Mouse (Mus musculus) heart, postnatal 0 days (tissue): ENCODE data around the gene Togaram2. TPM values are rescaled to one million over a fixed set of nuclear protein-coding genes. Genes with fewer than 3 reads are reported as not detected.
A peak's percentile ranks its signal among the peaks of the same experiment; 100 is the strongest.

Experiments used
- ATAC-seq: fragments of 200-750 bp; cut with Nextera tagmentation; 2 replicates; pipeline ENCODE4 v1.8.0; 2017; ENCODE audit warnings: low read depth, moderate number of reproducible peaks, moderate library complexity; ENCODE audit not compliant: insufficient read depth
- DNase-seq: peaks from one replicate; pipeline ENCODE4 v3.0.0-alpha.2; 2016; ENCODE audit warnings: low spot score
- H3K27ac ChIP-seq: fragments of 300-500 bp; sonication (generic); 2 replicates; pipeline ENCODE4 v1.5.1; 2014; ENCODE audit warnings: low read depth, mild to moderate bottlenecking
- H3K27me3 ChIP-seq: fragments of 300-500 bp; sonication (generic); 2 replicates; pipeline ENCODE4 v1.6.1; 2014; ENCODE audit warnings: low read length, mixed read lengths; ENCODE audit not compliant: control insufficient read depth, insufficient read depth
- H3K36me3 ChIP-seq: fragments of 300-500 bp; sonication (generic); replicated peaks from 2 replicates; pipeline ENCODE4 v1.6.1; 2014; ENCODE audit warnings: low read length, mixed read lengths; ENCODE audit not compliant: control insufficient read depth, insufficient read depth
- H3K4me1 ChIP-seq: fragments of 300-500 bp; sonication (generic); 2 replicates; pipeline ENCODE4 v1.6.1; 2014; ENCODE audit warnings: antibody characterized with exemption; ENCODE audit not compliant: control insufficient read depth, insufficient read depth
- H3K4me2 ChIP-seq: fragments of 300-500 bp; sonication (generic); 2 replicates; pipeline ENCODE4 v1.6.1; 2014; ENCODE audit warnings: low read depth, mild to moderate bottlenecking, low read length, moderate library complexity
- H3K4me3 ChIP-seq: fragments of 300-500 bp; sonication (generic); 2 replicates; pipeline ENCODE4 v1.5.1; 2014; ENCODE audit warnings: low read depth, low read length
- H3K9ac ChIP-seq: fragments of 300-500 bp; sonication (generic); replicated peaks from 2 replicates; pipeline ENCODE4 v1.6.1; 2014; ENCODE audit warnings: low read depth, low read length, mixed read lengths
- H3K9me3 ChIP-seq: fragments of 300-500 bp; sonication (generic); replicated peaks from 2 replicates; pipeline ENCODE4 v1.6.1; 2016; ENCODE audit warnings: low read length; ENCODE audit not compliant: control insufficient read depth
- CTCF ChIP-seq: IDR thresholded peaks from 2 replicates; pipeline ENCODE4 v1.5.1; 2016; ENCODE audit warnings: antibody characterized with exemption, control low read depth, low read depth
- EP300 ChIP-seq: IDR thresholded peaks from 2 replicates; pipeline ENCODE4 v1.6.1; 2016; ENCODE audit warnings: antibody characterized with exemption, low read depth
- WGBS: fragments of 180-500 bp; shearing (Covaris S2); extraction: QIAGEN DNeasy Blood & Tissue Kit; methylation state at CpG from one replicate; pipeline ENCODE4 v1.1.7; 2014; 5-methylcytosine and 5-hydroxymethylcytosine counted together
- polyA plus RNA-seq: library from polyadenylated mRNA; unstranded; fragments of >200 nt; fragmentation: Nextera tagmentation; extraction: Ambion mirVana; gene quantifications from 2 replicates; pipeline ENCODE4 v1.2.1, GENCODE M21; 2015
- total RNA-seq: library from RNA; depleted of rRNA; stranded (reverse); fragments of >200 nt; gene quantifications from 2 replicates; pipeline ENCODE4 v1.2.3, GENCODE M21; 2014; ENCODE audit warnings: low replicate concordance

Gene Togaram2
- total and polyA plus RNA-seq, 2 experiments from 2014 or later, result 0.46 to 1.1 TPM

DNA sequence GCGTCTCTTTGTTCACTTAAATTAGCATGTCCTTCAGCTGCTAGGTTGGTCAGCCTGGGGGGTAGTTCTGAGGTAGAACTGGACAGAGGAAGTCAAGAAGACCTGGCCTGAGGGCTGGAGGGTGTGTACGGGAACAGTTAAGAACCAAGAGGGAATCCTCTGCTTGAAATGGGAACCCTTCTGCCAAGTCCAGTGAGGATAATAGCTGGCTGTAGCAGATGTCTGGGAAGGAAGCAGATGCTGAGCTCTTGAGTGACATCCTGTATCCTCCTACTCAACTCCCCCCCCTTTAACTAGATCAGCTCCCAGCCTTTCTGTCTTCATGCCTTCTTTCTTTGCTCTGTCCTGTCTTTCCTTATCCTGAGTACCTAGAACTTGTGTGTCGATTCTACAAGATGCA is 42.0 kb downstream of the Togaram2 start:
- Histone ChIP-seq H3K27ac (no peak overlapping the region), H3K4me3 (no peak overlapping the region), H3K9ac (no peak overlapping the region), H3K9me3 (no peaks in the 10 kb centered on the region), H3K4me2 (no peak overlapping the region), H3K27me3 (no peaks in the 10 kb centered on the region), H3K4me1 (peaks cover 22% of the 10 kb centered on the region; the same call in 1 of the 2 replicates), H3K36me3 (no peaks in the 10 kb centered on the region)
- TF ChIP-seq EP300 (no peak), CTCF (no peak)
- DNase-seq (no peak), ATAC-seq (no peak)
- whole genome bisulfite sequencing, result 71% methylated on average over 3 of the region's 3 CpGs

DNA sequence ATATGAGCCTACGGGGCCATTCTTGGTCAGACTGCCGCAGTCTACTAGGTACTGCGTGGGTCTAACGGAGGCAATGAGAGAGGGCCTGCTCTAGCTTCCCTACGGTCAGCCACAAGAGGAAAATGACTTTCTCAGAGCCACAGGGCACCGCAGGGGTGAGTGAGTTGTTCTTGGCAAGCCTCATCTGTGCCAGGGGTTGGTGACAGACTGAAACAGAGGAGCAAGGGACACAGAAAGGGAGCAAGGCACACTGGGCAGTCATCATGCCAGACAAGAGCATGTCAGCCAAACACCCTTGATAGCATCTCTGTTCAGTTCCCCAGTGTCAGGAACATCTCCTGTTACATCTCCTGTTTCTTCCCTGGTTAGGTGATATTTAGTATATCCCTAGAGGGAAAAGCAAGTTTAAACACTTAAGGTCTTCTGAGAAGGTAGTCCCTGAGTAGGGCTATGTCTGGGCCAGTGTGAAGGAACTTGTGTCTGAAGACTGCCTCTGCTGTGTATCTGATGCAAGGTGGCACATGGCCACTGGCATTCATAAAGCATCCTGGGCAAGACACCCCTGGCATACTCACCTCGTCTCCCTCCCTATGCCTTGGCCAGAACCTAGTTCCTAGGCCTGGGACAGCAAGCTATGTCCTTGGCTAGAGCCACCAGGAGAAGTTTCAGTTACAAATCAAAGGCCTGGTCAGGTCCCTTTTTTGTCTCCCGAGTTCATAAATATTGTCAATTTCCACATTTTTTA is 45.0 kb downstream of the Togaram2 start:
- Histone ChIP-seq H3K4me2 (no peak overlapping the region), H3K9ac (no peak overlapping the region), H3K4me1 (peaks cover 19% of the 10 kb centered on the region), H3K4me3 (no peak overlapping the region), H3K27me3 (no peaks in the 10 kb centered on the region), H3K27ac (no peak overlapping the region), H3K9me3 (no peaks in the 10 kb centered on the region), H3K36me3 (no peaks in the 10 kb centered on the region)
- TF ChIP-seq EP300, result no peak
- no peak for TF ChIP-seq CTCF
- ATAC-seq, result no peak
- WGBS, result 90% methylated on average over 8 of the region's 8 CpGs
- no peak for DNase-seq

DNA sequence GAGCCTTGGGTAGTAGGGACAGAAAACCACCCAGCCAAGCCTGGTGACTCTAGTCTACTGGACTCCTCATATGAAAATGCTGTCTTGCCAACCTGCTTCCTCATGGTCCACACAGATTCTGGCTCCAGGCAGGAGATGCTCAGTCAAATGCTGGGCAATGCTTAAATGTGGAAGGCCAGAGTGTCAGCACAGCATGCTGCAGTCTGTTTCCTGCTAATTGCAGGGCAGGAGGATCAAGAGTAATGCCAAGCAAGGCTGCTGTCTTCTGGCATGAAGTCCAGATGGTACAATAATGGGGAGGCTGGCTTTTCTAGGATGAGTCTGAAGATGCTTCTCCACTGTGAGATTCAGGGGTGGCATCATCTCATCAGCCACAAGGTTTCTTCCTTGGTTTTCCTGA is 47.4 kb downstream of the Togaram2 start:
- H3K27me3 ChIP-seq, result no peaks in the 10 kb centered on the region
- TF ChIP-seq CTCF (no peak), EP300 (no peak)
- peaks cover 18% of the 10 kb centered on the region for H3K4me1 ChIP-seq
- no peak overlapping the region for H3K4me2 ChIP-seq
- no peaks in the 10 kb centered on the region for H3K9me3 ChIP-seq
- H3K36me3 ChIP-seq, result no peaks in the 10 kb centered on the region
- H3K4me3 ChIP-seq, result no peak overlapping the region
- H3K9ac ChIP-seq, result peak overlapping the region; percentile 45; the same call in 1 of the 2 replicates
- H3K27ac ChIP-seq, result peak overlapping the region; percentile 94
- DNase-seq (no peak), ATAC-seq (no peak; the same call in 1 of the 2 replicates)

DNA sequence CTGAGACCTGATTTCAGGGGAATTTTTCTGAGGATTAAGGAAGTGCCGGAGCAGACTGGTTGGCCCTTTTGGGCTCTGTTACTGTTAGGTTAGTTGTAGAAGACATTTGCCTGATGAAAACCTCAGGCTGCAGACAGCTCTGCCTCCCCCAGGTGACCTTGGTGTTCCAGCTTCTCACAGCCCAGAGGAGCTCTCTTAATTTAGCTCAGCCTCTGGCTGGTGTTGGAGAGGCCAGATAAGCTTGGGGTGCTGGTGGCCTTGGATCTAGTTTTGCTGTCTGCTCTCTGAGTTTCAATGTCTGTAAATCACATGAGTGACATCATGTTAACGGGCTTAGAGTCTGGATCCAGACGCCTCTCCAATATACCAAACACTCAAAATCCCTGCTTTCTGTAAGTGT is 48.0 kb downstream of the Togaram2 start:
- ATAC-seq (peak; percentile 94), DNase-seq (peak; percentile 81)
- no peak overlapping the region for H3K4me3 ChIP-seq
- 15% methylated on average over 3 of the region's 3 CpGs for WGBS
- H3K9me3 ChIP-seq, result no peaks in the 10 kb centered on the region
- no peak overlapping the region for H3K9ac ChIP-seq
- peaks cover 18% of the 10 kb centered on the region for H3K4me1 ChIP-seq
- no peaks in the 10 kb centered on the region for H3K36me3 ChIP-seq
- H3K4me2 ChIP-seq, result no peak overlapping the region
- no peaks in the 10 kb centered on the region for H3K27me3 ChIP-seq
- peak overlapping the region; percentile 94 for H3K27ac ChIP-seq
- TF ChIP-seq EP300, result 0 out of 2 replicates have a peak, but pooled peaks have one; percentile 34
- no peak; the same call in 1 of the 2 replicates for TF ChIP-seq CTCF

DNA sequence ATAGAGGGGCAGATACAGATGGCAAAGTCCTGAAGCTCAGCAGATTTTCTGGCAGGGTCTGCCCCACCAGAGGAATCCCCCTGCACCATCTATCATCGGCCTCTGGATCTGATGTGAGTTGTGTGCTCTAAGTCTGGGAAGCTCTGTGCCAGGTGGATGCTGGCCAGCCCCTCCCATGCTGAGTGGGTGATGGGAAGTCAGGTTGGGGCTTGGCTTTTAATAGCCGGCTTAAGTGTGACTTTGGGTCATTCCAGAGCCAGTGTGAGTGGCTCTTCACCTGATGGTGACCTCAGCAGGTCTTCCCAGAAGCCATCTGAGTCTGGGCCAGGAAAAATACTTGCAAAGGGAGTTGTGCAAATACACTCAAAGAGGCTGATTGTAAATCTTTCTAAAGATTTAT is 57.6 kb downstream of the Togaram2 start:
- Histone ChIP-seq H3K4me3 (no peak overlapping the region), H3K4me2 (no peak overlapping the region), H3K36me3 (no peaks in the 10 kb centered on the region), H3K4me1 (peaks cover 16% of the 10 kb centered on the region; the same call in 1 of the 2 replicates), H3K9ac (no peak overlapping the region), H3K27me3 (no peaks in the 10 kb centered on the region), H3K27ac (peak overlapping the region; percentile 46), H3K9me3 (no peaks in the 10 kb centered on the region)
- 33% methylated on average over 2 of the region's 2 CpGs for WGBS
- no peak for TF ChIP-seq CTCF
- DNase-seq, result peak; percentile 53
- peak; percentile 75 for ATAC-seq

DNA sequence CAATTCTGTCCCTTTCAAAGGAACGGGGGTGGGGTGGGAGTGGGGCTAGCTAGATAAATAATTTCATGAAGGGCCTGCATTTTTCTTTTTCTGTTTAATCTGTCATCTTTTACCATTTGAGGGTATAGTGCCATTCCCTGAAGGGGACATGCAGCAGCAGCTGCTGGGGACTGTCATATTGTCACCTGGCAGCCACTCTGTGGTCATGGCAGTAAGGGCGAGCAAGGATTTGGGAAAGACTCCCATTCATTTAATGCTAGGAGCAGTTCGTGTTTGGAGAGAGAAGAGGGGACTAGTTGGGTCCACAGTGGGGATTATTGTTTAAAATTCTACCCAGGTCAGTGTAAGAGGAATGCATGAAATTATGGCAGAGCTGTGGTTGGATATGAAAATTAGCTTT is 63.4 kb downstream of the Togaram2 start:
- no peaks in the 10 kb centered on the region for H3K27me3 ChIP-seq
- TF ChIP-seq EP300 (no peak), CTCF (no peak)
- 0 out of 2 replicates have a peak, but pooled peaks cover 4% of the 10 kb centered on the region for H3K4me1 ChIP-seq
- WGBS, result 50% methylated on average over 3 of the region's 3 CpGs
- no peaks in the 10 kb centered on the region for H3K9me3 ChIP-seq
- no peak overlapping the region for H3K4me3 ChIP-seq
- ATAC-seq, result no peak
- no peaks in the 10 kb centered on the region for H3K36me3 ChIP-seq
- no peak overlapping the region for H3K27ac ChIP-seq
- H3K4me2 ChIP-seq, result no peak overlapping the region
- DNase-seq, result no peak
- no peak overlapping the region for H3K9ac ChIP-seq
